Mouse (Mus musculus): ENCODE results near the gene 1700109H08Rik. TPM values are rescaled to one million over a fixed set of nuclear protein-coding genes. Genes with fewer than 3 reads are reported as not detected.

Gene 1700109H08Rik
- polyA plus RNA-seq, 1 experiment, result 0.38 TPM

DNA sequence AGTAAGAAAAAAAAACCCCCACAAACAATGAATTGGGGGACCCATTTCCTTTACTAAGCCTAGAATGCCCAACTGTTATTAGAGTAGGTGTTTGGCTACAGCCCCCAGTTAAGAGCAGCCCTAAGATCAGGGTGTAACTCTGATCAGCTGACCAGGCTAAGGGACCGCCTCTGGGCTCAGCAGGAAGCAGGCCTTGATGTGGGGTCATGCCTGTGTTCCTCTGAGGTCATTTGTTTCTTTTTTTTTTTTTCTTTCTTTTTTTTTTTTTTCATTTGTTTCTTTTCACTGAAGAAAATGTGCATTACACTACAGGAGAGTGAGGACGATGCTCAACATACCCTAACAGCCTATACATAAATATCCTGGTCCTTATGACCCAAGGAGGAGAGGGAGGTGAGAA lies 6.6 kb downstream of the 1700109H08Rik start:
- Histone ChIP-seq H3K36me3 (ENCODE audit: control insufficient read depth, insufficient read depth) (peaks cover 66% of the 10 kb centered on the region), H3K27me3 (ENCODE audit: control insufficient read depth, insufficient read depth, insufficient read length) (no peaks in the 10 kb centered on the region), H3K79me2 (ENCODE audit: control insufficient read depth, insufficient read depth) (no peaks in the 10 kb centered on the region), H3ac (ENCODE audit: control insufficient read depth, insufficient read length) (no peak overlapping the region), H3K4me2 (ENCODE audit: low read depth) (no peak overlapping the region), H3K4me3 (no peak overlapping the region)
- TF ChIP-seq TCF3 (IDR thresholded peaks at IDR 0.05; ENCODE audit: insufficient read length, low read depth) (no peak), POLR2A (IDR thresholded peaks at IDR 0.05; ENCODE audit: insufficient read length, low read depth) (no peak), MYOD1 (IDR thresholded peaks at IDR 0.05; ENCODE audit: control insufficient read depth in 1 of 3, insufficient read length in 2 of 3, low read depth in 2 of 3) (no peak), TCF12 (IDR thresholded peaks at IDR 0.05; ENCODE audit: insufficient read depth, poor library complexity, severe bottlenecking) (no peak), POLR2AphosphoS2 (IDR thresholded peaks at IDR 0.05; ENCODE audit: insufficient read length, low read depth) (no peak), MYOG (IDR thresholded peaks at IDR 0.05; ENCODE audit: control insufficient read depth in 1 of 3, insufficient read depth in 1 of 3, insufficient read length in 2 of 3, low read depth in 2 of 3) (no peak), SRF (IDR thresholded peaks at IDR 0.05; ENCODE audit: control insufficient read depth, insufficient read length, low read depth) (no peak), USF1 (IDR thresholded peaks at IDR 0.05; ENCODE audit: low read depth) (no peak)

DNA sequence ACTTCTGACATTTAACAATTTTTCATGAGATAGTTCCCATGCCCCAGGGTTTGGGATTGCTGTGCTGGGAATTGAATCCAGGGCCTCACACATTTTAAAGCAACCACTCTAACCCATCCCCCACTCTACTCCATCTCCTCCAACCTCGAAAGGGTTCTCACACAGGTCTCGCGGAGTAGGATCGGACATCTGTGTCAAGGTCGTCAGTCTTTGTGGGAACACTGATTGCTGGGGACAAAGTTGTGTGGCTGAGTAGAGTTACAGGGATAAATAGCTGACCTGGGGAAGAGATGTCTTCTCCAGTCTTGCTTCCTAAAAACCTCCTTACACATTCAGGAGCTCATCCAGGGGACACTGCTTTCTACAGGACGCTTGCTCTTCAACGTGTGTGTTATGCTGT lies 7.7 kb downstream of the 1700109H08Rik start:
- H3K36me3 ChIP-seq (ENCODE audit: control insufficient read depth, insufficient read depth), result peaks cover 67% of the 10 kb centered on the region
- no peak overlapping the region for H3K4me3 ChIP-seq
- H3K27me3 ChIP-seq (ENCODE audit: control insufficient read depth, insufficient read depth, insufficient read length), result no peaks in the 10 kb centered on the region
- TF ChIP-seq POLR2A (IDR thresholded peaks at IDR 0.05; ENCODE audit: insufficient read length, low read depth) (no peak), E2F4 (IDR thresholded peaks at IDR 0.05; ENCODE audit: insufficient read depth) (no peak), CEBPB (IDR thresholded peaks at IDR 0.05; ENCODE audit: insufficient read depth, poor library complexity, severe bottlenecking) (no peak), SRF (IDR thresholded peaks at IDR 0.05; ENCODE audit: control insufficient read depth, insufficient read length, low read depth) (no peak), USF1 (IDR thresholded peaks at IDR 0.05; ENCODE audit: low read depth) (no peak), MYOG (IDR thresholded peaks at IDR 0.05; ENCODE audit: control insufficient read depth in 1 of 3, insufficient read depth in 1 of 3, insufficient read length in 2 of 3, low read depth in 2 of 3) (no peak), MAX (IDR thresholded peaks at IDR 0.05; ENCODE audit: low read depth) (no peak), TCF12 (IDR thresholded peaks at IDR 0.05; ENCODE audit: insufficient read depth, poor library complexity, severe bottlenecking) (no peak), POLR2AphosphoS2 (IDR thresholded peaks at IDR 0.05; ENCODE audit: insufficient read length, low read depth) (no peak), TCF3 (IDR thresholded peaks at IDR 0.05; ENCODE audit: insufficient read length, low read depth) (no peak), REST (IDR thresholded peaks at IDR 0.05; ENCODE audit: insufficient read depth, insufficient read length) (no peak), MYOD1 (IDR thresholded peaks at IDR 0.05; ENCODE audit: control insufficient read depth in 1 of 3, insufficient read length in 2 of 3, low read depth in 2 of 3) (no peak)
- H3K79me2 ChIP-seq (ENCODE audit: control insufficient read depth, insufficient read depth), result no peaks in the 10 kb centered on the region
- H3K4me2 ChIP-seq (ENCODE audit: low read depth), result no peak overlapping the region
- H3ac ChIP-seq (ENCODE audit: control insufficient read depth, insufficient read length), result no peak overlapping the region

DNA sequence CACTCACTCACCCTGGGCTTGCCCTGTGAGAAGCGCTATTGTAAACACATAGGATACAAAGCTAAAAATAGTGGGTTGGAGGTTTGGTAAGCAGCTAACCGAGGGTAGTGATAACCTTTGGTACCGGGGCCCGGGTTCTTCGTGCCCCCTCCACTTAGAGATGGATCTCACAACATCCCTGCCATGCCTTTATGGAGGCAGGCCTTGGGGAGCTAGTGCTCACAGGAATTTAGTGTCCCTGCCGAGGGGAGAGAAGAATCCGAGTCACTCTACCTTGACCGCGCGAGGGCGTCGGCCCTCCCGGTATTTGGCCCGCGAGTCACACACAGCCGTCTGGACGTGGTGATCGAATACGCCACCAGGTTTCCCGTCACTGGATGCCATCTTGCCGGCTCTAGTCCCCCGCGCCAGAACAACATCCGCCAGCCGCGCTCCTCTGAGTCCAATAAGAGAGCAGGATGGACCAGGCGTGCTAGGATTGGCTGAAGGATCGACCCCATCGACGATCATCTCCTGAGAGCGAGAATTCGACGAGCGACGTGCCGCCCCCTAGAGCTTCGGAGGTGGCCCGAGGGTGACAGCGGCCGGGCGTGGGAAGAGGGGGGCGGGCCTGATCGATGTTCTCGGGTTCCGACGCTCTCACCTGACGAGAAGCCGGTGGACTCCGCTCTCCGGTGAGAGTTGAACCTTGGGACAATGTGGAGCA lies 24.5 kb downstream of the 1700109H08Rik start, which contains the start of gene Pex1:
Gene Pex1 (plus strand): TSS at position 374 of the 706 bp plus-strand sequence.
- H3K27me3 ChIP-seq (ENCODE audit: control insufficient read depth, insufficient read depth, insufficient read length), result no peaks in the 10 kb centered on the region
- TF ChIP-seq E2F4 (IDR thresholded peaks at IDR 0.05; ENCODE audit: insufficient read depth) (peak; percentile 43), POLR2AphosphoS2 (IDR thresholded peaks at IDR 0.05; ENCODE audit: insufficient read length, low read depth) (peak; percentile 55), MYOD1 (IDR thresholded peaks at IDR 0.05; ENCODE audit: control insufficient read depth in 1 of 3, insufficient read length in 2 of 3, low read depth in 2 of 3) (no peak), TCF12 (IDR thresholded peaks at IDR 0.05; ENCODE audit: insufficient read depth, poor library complexity, severe bottlenecking) (no peak), CEBPB (IDR thresholded peaks at IDR 0.05; ENCODE audit: insufficient read depth, poor library complexity, severe bottlenecking) (no peak), MAX (IDR thresholded peaks at IDR 0.05; ENCODE audit: low read depth) (peak; percentile 62), USF1 (IDR thresholded peaks at IDR 0.05; ENCODE audit: low read depth) (no peak), REST (IDR thresholded peaks at IDR 0.05; ENCODE audit: insufficient read depth, insufficient read length) (no peak), MYOG (IDR thresholded peaks at IDR 0.05; ENCODE audit: control insufficient read depth in 1 of 3, insufficient read depth in 1 of 3, insufficient read length in 2 of 3, low read depth in 2 of 3) (peak in 1 of 3 experiments; percentile 9), POLR2A (IDR thresholded peaks at IDR 0.05; ENCODE audit: insufficient read length, low read depth) (peak; percentile 19), TCF3 (IDR thresholded peaks at IDR 0.05; ENCODE audit: insufficient read length, low read depth) (no peak), SRF (IDR thresholded peaks at IDR 0.05; ENCODE audit: control insufficient read depth, insufficient read length, low read depth) (peak; percentile 81)
- H3K36me3 ChIP-seq (ENCODE audit: control insufficient read depth, insufficient read depth), result peaks cover 1% of the 10 kb centered on the region
- peak within 1 kb of the TSS; percentile 86 for H3K4me2 ChIP-seq (ENCODE audit: low read depth)
- peak within 1 kb of the TSS; percentile 93 for H3K4me3 ChIP-seq
- H3K79me2 ChIP-seq (ENCODE audit: control insufficient read depth, insufficient read depth), result peaks cover 7% of the 10 kb centered on the region
- H3ac ChIP-seq (ENCODE audit: control insufficient read depth, insufficient read length), result peak within 1 kb of the TSS; percentile 87

DNA sequence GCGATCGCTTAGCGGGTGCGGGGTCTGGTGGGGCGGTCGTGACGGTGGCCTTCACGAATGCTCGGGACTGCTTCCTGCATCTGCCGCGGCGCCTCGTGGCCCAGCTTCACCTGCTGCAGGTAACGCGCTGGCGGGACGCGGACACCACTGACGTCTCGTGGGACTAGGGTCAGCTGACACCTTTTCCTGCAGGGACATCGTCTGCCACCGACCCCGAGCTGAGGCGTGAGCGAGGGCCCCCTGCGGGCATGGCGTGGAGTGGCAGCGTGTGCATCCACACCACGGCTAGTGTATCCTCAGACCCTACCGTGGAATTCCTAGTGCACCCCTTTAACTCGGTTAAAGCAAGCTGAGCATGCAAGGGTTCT lies 25.0 kb downstream of the 1700109H08Rik start, which contains the start of gene Rbm48:
Gene Rbm48 (minus strand): TSS at position 187 of the 368 bp plus-strand sequence.
- H3K4me2 ChIP-seq (ENCODE audit: low read depth), result peak within 1 kb of the TSS; percentile 86
- H3K27me3 ChIP-seq (ENCODE audit: control insufficient read depth, insufficient read depth, insufficient read length), result no peaks in the 10 kb centered on the region
- TF ChIP-seq REST (IDR thresholded peaks at IDR 0.05; ENCODE audit: insufficient read depth, insufficient read length), result no peak
- peak in 2 of 3 experiments; percentile 10 to 43 for TF ChIP-seq MYOD1 (IDR thresholded peaks at IDR 0.05; ENCODE audit: control insufficient read depth in 1 of 3, insufficient read length in 2 of 3, low read depth in 2 of 3)
- TF ChIP-seq MYOG (IDR thresholded peaks at IDR 0.05; ENCODE audit: control insufficient read depth in 1 of 3, insufficient read depth in 1 of 3, insufficient read length in 2 of 3, low read depth in 2 of 3), result peak in 1 of 3 experiments; percentile 1
- peak; percentile 50 for TF ChIP-seq POLR2A (IDR thresholded peaks at IDR 0.05; ENCODE audit: insufficient read length, low read depth)
- TF ChIP-seq USF1 (IDR thresholded peaks at IDR 0.05; ENCODE audit: low read depth), result peak; percentile 65

More for the DNA sequence above, 25.0 kb downstream of the 1700109H08Rik start, which contains the start of gene Rbm48:
- H3K4me3 ChIP-seq, result peak within 1 kb of the TSS; percentile 93
- no peaks in the 10 kb centered on the region for H3K36me3 ChIP-seq (ENCODE audit: control insufficient read depth, insufficient read depth)
- peak within 1 kb of the TSS; percentile 87 for H3ac ChIP-seq (ENCODE audit: control insufficient read depth, insufficient read length)
- peaks cover 7% of the 10 kb centered on the region for H3K79me2 ChIP-seq (ENCODE audit: control insufficient read depth, insufficient read depth)

Data from myocyte (in vitro differentiated cells).